Mouse (Mus musculus) midbrain, postnatal 0 days (tissue): ENCODE data around the gene Zxdb. TPM values are rescaled to one million over a fixed set of nuclear protein-coding genes. Genes with fewer than 3 reads are reported as not detected.

Experiments used
- ATAC-seq: fragments of 200-750 bp; cut with Nextera tagmentation; 2 replicates; pipeline ENCODE4 v1.8.0; 2017; ENCODE audit warnings: moderate number of reproducible peaks, mild to moderate bottlenecking, moderate TSS enrichment, moderate library complexity; ENCODE audit not compliant: low FRiP score
- DNase-seq: peaks from one replicate; pipeline ENCODE4 v3.0.0-alpha.2; 2015; ENCODE audit warnings: low spot score
- H3K27ac ChIP-seq: fragments of 300-500 bp; sonication (generic); 2 replicates; pipeline ENCODE4 v1.5.1; 2014; ENCODE audit warnings: low read depth, mild to moderate bottlenecking, low read length, mixed read lengths
- H3K27me3 ChIP-seq: fragments of 300-500 bp; sonication (generic); 2 replicates; pipeline ENCODE4 v1.6.1; 2014; ENCODE audit warnings: low read length, control low read depth, mixed read lengths; ENCODE audit not compliant: insufficient read depth
- H3K36me3 ChIP-seq: fragments of 300-500 bp; sonication (generic); 2 replicates; pipeline ENCODE4 v1.6.1; 2014; ENCODE audit warnings: low read length, control low read depth, mixed read lengths; ENCODE audit not compliant: insufficient read depth
- H3K4me1 ChIP-seq: fragments of 300-500 bp; sonication (generic); 2 replicates; pipeline ENCODE4 v1.6.1; 2014; ENCODE audit warnings: mild to moderate bottlenecking, control low read depth, antibody characterized with exemption, low read length, mixed read lengths; ENCODE audit not compliant: insufficient read depth
- H3K4me2 ChIP-seq: fragments of 300-500 bp; sonication (generic); 2 replicates; pipeline ENCODE4 v1.6.1; 2014; ENCODE audit warnings: low read depth, mild to moderate bottlenecking, low read length, mixed read lengths; ENCODE audit not compliant: poor library complexity, severe bottlenecking
- H3K4me3 ChIP-seq: fragments of 300-500 bp; sonication (generic); 2 replicates; pipeline ENCODE4 v1.5.1; 2014; ENCODE audit warnings: low read depth, mild to moderate bottlenecking, low read length, moderate library complexity
- H3K9ac ChIP-seq: fragments of 300-500 bp; sonication (generic); replicated peaks from 2 replicates; pipeline ENCODE4 v1.6.1; 2014; ENCODE audit warnings: mild to moderate bottlenecking, low read length, moderate library complexity, mixed read lengths; ENCODE audit not compliant: poor library complexity, severe bottlenecking
- H3K9me3 ChIP-seq: fragments of 300-500 bp; sonication (generic); 2 replicates; pipeline ENCODE4 v1.6.1; 2016; ENCODE audit warnings: low read length, control low read depth
- CTCF ChIP-seq: IDR thresholded peaks from 2 replicates; pipeline ENCODE4 v1.5.1; 2016; ENCODE audit warnings: antibody characterized with exemption, mild to moderate bottlenecking
- WGBS: fragments of 180-500 bp; shearing (Covaris S2); extraction: QIAGEN DNeasy Blood & Tissue Kit; methylation state at CpG from one replicate; pipeline ENCODE4 v1.1.7; 2014; 5-methylcytosine and 5-hydroxymethylcytosine counted together
- polyA plus RNA-seq: library from polyadenylated mRNA; unstranded; fragments of >200 nt; fragmentation: Nextera tagmentation; extraction: Ambion mirVana; gene quantifications from 2 replicates; pipeline ENCODE4 v1.2.1, GENCODE M21; 2015
- total RNA-seq: library from RNA; depleted of rRNA; stranded (reverse); fragments of >200 nt; gene quantifications from 2 replicates; pipeline ENCODE4 v1.2.3, GENCODE M21; 2014; rRNA removed

Zxdb gene
- total and polyA plus RNA-seq, 2 experiments from 2014 or later: 1.7 to 24.5 TPM

- Histone ChIP-seq H3K4me2 (no peak overlapping the region), H3K4me1 (no peaks in the 10 kb centered on the region), H3K4me3 (no peak overlapping the region), H3K27me3 (no peaks in the 10 kb centered on the region), H3K9me3 (no peaks in the 10 kb centered on the region), H3K36me3 (no peaks in the 10 kb centered on the region), H3K27ac (no peak overlapping the region), H3K9ac (no peak overlapping the region)
- no peak for TF ChIP-seq CTCF
- DNase-seq: no peak
- ATAC-seq: no peak
These were observed 7.2 kb downstream of the Zxdb start for GRCm38 (mm10) chrX:94731596-94731995.

- no peaks in the 10 kb centered on the region for H3K36me3 ChIP-seq
- no peak overlapping the region for H3K9ac ChIP-seq
- ATAC-seq (no peak), DNase-seq (no peak)
- no peak for TF ChIP-seq CTCF
- 87% methylated on average over 5 of the region's 5 CpGs for WGBS
- H3K27ac ChIP-seq: no peak overlapping the region
- no peak overlapping the region for H3K4me2 ChIP-seq
- no peaks in the 10 kb centered on the region for H3K4me1 ChIP-seq
- no peaks in the 10 kb centered on the region for H3K27me3 ChIP-seq
- H3K4me3 ChIP-seq: no peak overlapping the region
- H3K9me3 ChIP-seq: no peaks in the 10 kb centered on the region
These were observed 29.4 kb downstream of the Zxdb start for GRCm38 (mm10) chrX:94753733-94754132.

- H3K4me2 ChIP-seq: no peak overlapping the region
- H3K4me1 ChIP-seq: no peaks in the 10 kb centered on the region
- H3K4me3 ChIP-seq: no peak overlapping the region
- ATAC-seq (no peak), DNase-seq (no peak)
- H3K36me3 ChIP-seq: no peaks in the 10 kb centered on the region
- no peak for TF ChIP-seq CTCF
- no peak overlapping the region for H3K27ac ChIP-seq
- no peaks in the 10 kb centered on the region for H3K9me3 ChIP-seq
- no peak overlapping the region for H3K9ac ChIP-seq
- 29% methylated on average over 1 of the region's 1 CpGs for WGBS
- H3K27me3 ChIP-seq: no peaks in the 10 kb centered on the region
These were observed 35.6 kb downstream of the Zxdb start for GRCm38 (mm10) chrX:94759959-94760358.

- Histone ChIP-seq H3K4me3 (no peak overlapping the region), H3K9ac (no peak overlapping the region), H3K4me2 (no peak overlapping the region), H3K4me1 (no peaks in the 10 kb centered on the region), H3K27ac (no peak overlapping the region), H3K36me3 (no peaks in the 10 kb centered on the region), H3K9me3 (no peaks in the 10 kb centered on the region), H3K27me3 (no peaks in the 10 kb centered on the region)
- WGBS: 95% methylated on average over 34 of the region's 34 CpGs
- no peak for ATAC-seq
- TF ChIP-seq CTCF: no peak
- no peak for DNase-seq
These were observed 49.5 kb downstream of the Zxdb start for GRCm38 (mm10) chrX:94773876-94774275.

Other genes starting within 250 kb of the Zxdb start
- 1,123 and 1,242 TPM in 2 replicates for gene Maged1, start 182.4 kb upstream of the Zxdb start, total RNA-seq
- 964 and 974 TPM in 2 replicates for gene Maged1, start 182.4 kb upstream of the Zxdb start, polyA plus RNA-seq
- 19.4 and 20.2 TPM in 2 replicates for gene Gspt2, start 88.5 kb upstream of the Zxdb start, total RNA-seq
- 24.1 and 25.9 TPM in 2 replicates for gene Gspt2, start 88.5 kb upstream of the Zxdb start, polyA plus RNA-seq